Mouse (Mus musculus) megakaryocyte-erythroid progenitor cell, adult 5-6 weeks (primary cell): ENCODE data around the gene Noto. TPM values are rescaled to one million over a fixed set of nuclear protein-coding genes. Genes with fewer than 3 reads are reported as not detected.

Experiments used
- ATAC-seq: replicated peaks from 2 replicates; pipeline ENCODE4 v1.8.0; 2016; ENCODE audit warnings: mild to moderate bottlenecking, inconsistent platforms; ENCODE audit not compliant: severe bottlenecking, poor library complexity, low FRiP score, low TSS enrichment
- total RNA-seq, 2 experiments: library from RNA; stranded (forward) in 1 of 2; stranded (reverse) in 1 of 2; fragments of 200-1000, 215-1000 nt in 1 of 2; fragments of >200 nt in 1 of 2; fragmentation: Nextera tagmentation in 1 of 2; gene quantifications; 2 replicates each; pipeline ENCODE4 v1.2.3; 2014 to 2017

Gene Noto
- not detected in 2 replicates for total RNA-seq (2014; fragmentation: Nextera tagmentation)
- not detected in 2 replicates for total RNA-seq (2017)

- ATAC-seq: peak; percentile 25; the same call in 1 of the 2 replicates
Observed at GRCm38 (mm10) chr6:85423836-85424379, at the start of gene Noto. TSS of gene Noto (plus strand) at chr6:85423886.

GRCm38 (mm10) chr6:85373951-85374733 is 49.5 kb upstream of the Noto start, which contains the start of gene Rab11fip5:
TSS of gene Rab11fip5 (minus strand) at chr6:85374634.
- ATAC-seq: no peak

- ATAC-seq: peak; percentile 94
Observed at GRCm38 (mm10) chr6:85374734-85375114, 49.0 kb upstream of the Noto start.

- no peak for ATAC-seq
Observed at GRCm38 (mm10) chr6:85377066-85377734, 46.5 kb upstream of the Noto start.

- ATAC-seq: no peak
Observed at GRCm38 (mm10) chr6:85377876-85378275, 45.8 kb upstream of the Noto start.

- no peak for ATAC-seq
Observed at GRCm38 (mm10) chr6:85378629-85379028, 45.1 kb upstream of the Noto start.

- peak; percentile 75 for ATAC-seq
Observed at GRCm38 (mm10) chr6:85380201-85380900, 43.3 kb upstream of the Noto start.

- ATAC-seq: 0 out of 2 replicates have a peak, but pooled peaks have one; percentile 39
Observed at GRCm38 (mm10) chr6:85380901-85381647, 42.6 kb upstream of the Noto start.

GRCm38 (mm10) chr6:85381648-85382020 is 42.1 kb upstream of the Noto start:
- ATAC-seq: peak; percentile 23; the same call in 1 of the 2 replicates

- no peak for ATAC-seq
Observed at GRCm38 (mm10) chr6:85382791-85383190, 40.9 kb upstream of the Noto start.

GRCm38 (mm10) chr6:85388608-85389007 is 35.1 kb upstream of the Noto start:
- ATAC-seq: peak; percentile 92

GRCm38 (mm10) chr6:85391803-85392202 is 31.9 kb upstream of the Noto start:
- ATAC-seq: peak; percentile 58; the same call in 1 of the 2 replicates

GRCm38 (mm10) chr6:85395360-85395759 is 28.3 kb upstream of the Noto start:
- no peak for ATAC-seq

GRCm38 (mm10) chr6:85397165-85397564 is 26.5 kb upstream of the Noto start:
- ATAC-seq: peak; percentile 88

- no peak for ATAC-seq
Observed at GRCm38 (mm10) chr6:85399715-85400114, 24.0 kb upstream of the Noto start.

GRCm38 (mm10) chr6:85402613-85403012 is 21.1 kb upstream of the Noto start:
- no peak for ATAC-seq

GRCm38 (mm10) chr6:85403039-85403438 is 20.6 kb upstream of the Noto start:
- ATAC-seq: no peak

- ATAC-seq: no peak
Observed at GRCm38 (mm10) chr6:85409003-85409402, 14.7 kb upstream of the Noto start.

GRCm38 (mm10) chr6:85410771-85411273 is 12.9 kb upstream of the Noto start:
- ATAC-seq: peak; percentile 88
